Mouse (Mus musculus) c-Kit-positive CD71-negative TER-119-negative erythroid progenitor cells, embryonic 14.5 days (primary cell): ENCODE measurements around the gene Greb1.
"Not testable (repeated sequence)": the region's sequence is repeated elsewhere in the genome, so short reads cannot be mapped to it uniquely, and the experiment has no call there.

ENCODE experiments used
- DNase-seq: peaks from one replicate; pipeline ENCODE4 v3.0.0-alpha.2; 2013; ENCODE audit warnings: low read depth

Greb1 gene

DNA sequence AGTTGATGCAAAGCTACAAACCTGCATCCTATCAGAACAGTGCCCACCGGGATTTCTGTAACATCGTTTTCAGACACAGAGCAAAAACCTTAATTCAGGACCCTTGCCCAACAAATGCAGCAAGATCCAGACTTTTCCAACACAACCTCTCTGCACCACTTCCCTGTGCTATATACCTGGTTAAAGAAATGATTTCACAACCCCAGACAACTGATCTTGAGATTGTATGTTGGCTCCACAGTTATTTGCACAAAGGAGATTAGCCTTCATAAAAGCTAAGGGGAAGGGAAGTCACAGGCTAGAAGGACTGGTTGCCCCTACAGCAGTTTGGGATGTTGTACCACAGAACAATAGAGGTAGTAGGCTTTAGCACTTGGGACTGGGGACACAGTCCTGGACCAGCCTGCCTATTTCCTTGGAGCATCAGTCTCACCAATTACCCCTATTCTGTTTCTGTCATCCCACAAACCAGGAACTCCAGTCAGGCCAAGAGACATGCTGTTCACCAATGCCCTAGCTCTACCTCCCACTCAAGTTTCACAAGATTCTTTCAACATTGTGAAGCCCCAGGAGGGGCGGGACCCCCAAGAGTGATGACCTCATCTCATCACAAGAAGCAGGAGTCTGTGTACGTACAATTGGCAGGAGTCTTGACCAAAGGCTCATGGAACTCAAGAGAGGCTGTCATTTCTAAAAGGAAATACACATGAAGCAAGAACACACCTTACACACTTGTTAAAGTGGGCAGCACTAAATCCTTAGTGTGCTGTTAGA is 36.9 kb downstream of the Greb1 start:
- DNase-seq, result no peak

GRCm38 (mm10) chr12:16761461-16761860 is 39.2 kb downstream of the Greb1 start:
- DNase-seq, result no peak

DNA sequence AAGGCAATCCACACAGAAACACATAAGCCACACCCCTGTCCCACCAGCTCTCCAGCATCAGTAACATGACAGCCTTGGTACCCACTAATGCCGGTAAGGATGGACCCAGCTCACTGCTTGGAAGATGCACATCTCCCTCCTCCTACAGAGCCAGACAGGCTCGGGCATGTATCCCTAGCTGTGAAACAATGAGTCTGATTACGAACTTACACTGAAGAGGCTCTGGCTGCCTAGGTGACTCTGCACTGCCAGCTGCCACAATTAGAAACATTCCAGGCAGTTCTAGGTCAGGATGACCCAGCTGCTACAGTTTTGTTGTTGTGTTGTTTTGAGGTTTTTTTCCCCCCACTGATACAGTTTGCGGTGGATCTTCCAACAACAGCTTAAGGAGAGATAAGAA is 40.4 kb downstream of the Greb1 start:
- DNase-seq, result no peak

DNA sequence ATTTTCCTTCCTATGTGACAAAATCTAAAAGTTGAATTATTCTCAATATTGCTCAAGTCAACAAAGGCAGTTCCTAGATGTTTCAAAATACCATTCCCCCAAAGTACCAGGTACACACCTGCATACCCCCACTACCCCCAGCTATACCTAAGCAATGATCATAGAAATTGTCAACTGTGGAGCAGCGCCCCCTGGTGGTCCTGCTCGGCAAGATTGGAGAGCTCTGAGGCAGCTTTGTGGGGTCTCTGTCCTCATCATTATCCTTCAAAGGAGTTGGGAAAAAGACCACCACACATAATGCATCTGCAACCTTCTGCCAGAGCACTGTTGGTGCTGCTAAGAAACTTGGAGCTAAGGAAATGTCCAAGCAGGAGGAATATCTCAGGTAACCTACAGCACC is 46.4 kb downstream of the Greb1 start:
- peak; percentile 18 for DNase-seq

- no peak for DNase-seq
Measured at GRCm38 (mm10) chr12:16753555-16753954, 47.1 kb downstream of the Greb1 start.

- DNase-seq, result no peak
Measured at GRCm38 (mm10) chr12:16753110-16753509, 47.6 kb downstream of the Greb1 start.

- DNase-seq, result no peak
Measured at GRCm38 (mm10) chr12:16752236-16752840, 48.3 kb downstream of the Greb1 start.

DNA sequence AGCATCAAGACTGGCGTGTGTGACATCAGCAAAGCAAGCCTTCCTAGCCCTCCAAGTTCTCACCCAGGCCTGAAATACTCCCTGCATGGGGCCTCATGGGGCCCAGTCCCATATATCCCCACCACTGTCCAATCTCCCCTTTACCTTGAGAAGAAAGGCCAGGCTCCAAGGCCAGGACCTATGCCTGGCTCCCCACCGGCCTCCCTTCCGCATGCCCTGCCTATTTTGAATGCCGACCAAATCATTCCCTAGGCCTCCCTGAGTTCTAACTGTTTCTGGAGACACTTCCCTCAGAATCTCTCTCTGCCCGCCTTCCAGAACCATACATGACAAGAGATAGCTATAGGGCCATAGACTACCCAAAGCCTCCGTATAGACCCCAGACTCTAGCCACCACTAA is 49.1 kb downstream of the Greb1 start:
- no peak for DNase-seq

DNA sequence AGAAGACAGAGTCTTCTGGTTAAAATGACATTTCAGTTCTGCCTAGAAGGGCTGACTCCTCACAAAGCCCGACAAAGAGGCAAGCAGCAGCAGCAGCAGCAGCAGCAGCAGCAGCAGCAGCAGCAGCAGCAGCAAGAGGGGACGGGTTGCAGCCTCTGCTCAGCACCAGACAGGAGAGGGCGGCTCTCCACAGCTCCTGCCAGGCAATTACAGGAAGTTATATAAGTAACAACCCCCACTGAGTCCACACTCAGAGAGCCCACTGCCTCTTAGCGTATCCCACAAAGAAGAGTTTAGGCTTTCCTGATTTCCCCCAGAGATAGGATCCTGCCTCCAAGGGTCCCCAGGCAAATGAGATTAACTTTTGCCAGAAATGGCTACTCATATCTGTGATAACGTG is 60.6 kb downstream of the Greb1 start:
- DNase-seq, result no peak

DNA sequence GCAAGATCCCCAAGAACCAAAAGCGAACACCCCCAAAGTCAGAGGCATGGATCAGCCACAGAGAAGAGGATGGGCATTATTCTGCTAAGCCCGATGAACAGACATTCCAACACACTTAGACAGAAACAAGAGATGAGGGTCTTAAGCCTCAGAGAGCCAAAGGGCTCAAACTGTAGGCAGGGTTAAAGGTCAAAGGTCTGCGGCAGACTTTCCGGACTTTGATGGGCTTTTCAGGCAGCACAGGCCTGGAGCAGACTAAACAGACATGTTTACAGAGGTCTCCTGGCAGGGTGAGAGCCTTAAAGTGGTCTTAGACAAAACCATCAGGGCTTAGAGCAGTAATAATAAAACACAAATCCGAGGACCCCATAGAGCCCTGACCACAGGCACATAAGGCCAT is 63.4 kb downstream of the Greb1 start:
- no peak for DNase-seq

- no peak for DNase-seq
Measured at GRCm38 (mm10) chr12:16734698-16735097, 66.0 kb downstream of the Greb1 start.

DNA sequence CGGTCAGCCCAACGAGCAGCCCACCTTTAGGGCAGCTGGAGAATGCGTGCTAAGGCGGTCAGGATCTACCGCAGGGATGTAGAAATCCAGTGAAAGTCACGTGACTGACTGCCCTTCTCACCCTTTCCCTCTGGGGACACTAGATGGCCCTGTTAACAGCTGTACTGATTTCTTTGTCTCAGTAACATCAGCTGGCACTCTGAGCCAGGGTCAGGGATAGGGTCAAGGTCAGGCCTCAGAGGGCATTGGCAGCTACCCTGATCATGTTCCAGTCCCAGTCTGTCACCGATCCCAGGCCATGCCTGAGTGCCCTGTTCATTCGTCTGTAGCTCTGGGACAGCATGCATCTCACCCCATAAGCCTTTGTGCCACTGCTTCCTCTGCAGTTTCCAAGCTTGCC is 66.7 kb downstream of the Greb1 start:
- no peak for DNase-seq

DNA sequence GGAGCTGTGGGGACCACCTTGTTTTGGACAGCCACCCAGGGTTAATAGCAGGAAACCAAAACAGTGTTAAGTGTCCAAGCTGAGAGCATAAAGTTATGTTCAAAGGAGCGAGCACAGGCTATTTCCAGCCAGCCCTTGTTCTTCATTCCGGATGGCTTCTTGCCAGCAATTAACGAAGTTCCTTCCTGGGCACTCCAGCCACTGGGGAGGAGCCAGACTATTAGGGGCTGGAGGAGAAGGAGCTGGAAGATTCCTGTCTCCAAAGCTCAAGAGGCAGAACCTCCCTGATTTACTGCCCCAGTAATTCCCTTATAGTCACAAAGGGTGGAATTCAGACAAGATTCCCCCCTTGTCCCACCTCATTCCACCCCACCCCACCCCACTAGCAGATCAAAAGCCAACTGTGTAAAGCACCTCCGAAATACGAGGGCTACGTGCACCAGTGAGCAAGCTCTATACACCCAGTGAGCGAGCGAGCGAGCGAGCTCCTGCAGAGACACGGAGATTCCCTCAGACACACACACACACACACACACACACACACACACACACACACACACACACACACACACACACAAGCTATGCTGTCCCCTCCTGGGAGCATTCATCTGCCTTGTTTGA is 69.5 kb downstream of the Greb1 start:
- DNase-seq, result no peak

GRCm38 (mm10) chr12:16730196-16730595 is 70.5 kb downstream of the Greb1 start:
- DNase-seq, result no peak

- DNase-seq, result no peak
Measured at GRCm38 (mm10) chr12:16728221-16728620, 72.5 kb downstream of the Greb1 start.

- DNase-seq, result no peak
Measured at GRCm38 (mm10) chr12:16726229-16726628, 74.5 kb downstream of the Greb1 start.

DNA sequence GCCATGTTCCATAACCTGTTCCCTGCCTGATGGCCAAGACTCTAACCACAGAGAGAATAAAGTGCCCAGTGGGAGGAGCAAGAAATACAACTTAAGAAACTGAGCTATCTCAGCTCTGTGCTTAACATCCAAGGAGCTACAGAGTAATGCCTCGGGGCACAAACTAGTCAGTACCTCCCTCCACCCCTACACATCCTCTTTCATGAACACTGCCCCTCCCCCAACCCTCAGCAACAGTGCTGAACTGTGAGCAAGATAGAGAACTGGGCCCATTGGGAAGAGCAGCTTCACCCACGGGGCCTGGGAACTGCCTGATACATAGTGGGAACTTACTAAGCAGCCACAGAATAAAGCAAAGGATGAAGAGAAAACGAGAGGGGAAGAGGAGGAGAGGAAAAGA is 77.1 kb downstream of the Greb1 start:
- DNase-seq, result no peak

DNA sequence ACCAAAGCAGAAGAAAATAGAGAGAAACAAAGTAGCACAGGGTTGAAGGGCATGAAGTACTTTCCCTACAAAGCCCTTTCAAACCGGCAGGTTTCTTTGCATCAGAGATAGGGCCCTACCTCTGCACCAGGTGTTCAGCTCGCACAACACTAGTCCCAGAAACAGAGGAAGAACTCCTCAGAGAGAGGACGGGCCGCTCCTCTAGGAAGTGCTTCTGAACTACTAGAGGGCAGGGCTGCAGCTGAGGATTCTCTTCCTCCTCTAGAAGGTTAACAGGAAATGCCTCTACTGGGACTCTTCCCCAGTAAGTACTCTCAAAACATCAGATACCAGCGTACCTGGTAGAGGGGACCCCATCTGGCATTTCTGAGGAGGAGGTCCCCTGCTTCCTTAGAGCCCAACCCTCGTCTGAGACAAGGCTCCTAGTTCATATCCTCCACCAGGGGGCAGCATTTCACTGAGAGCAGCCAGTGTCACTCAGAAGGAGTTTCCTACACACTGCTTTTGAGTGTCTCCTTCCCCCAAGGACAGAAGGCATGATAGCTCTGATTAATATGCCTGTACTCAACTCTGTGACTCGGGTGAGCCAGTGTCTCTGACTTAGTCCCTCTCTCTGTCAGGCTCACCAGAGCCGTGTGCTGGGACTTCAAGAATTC is 81.9 kb downstream of the Greb1 start:
- peak; percentile 66 for DNase-seq

GRCm38 (mm10) chr12:16717653-16718052 is 83.0 kb downstream of the Greb1 start:
- peak; percentile 24 for DNase-seq

- DNase-seq, result no peak
Measured at GRCm38 (mm10) chr12:16714616-16715015, 86.1 kb downstream of the Greb1 start.

GRCm38 (mm10) chr12:16698691-16699090 is 102.0 kb downstream of the Greb1 start:
- no peak for DNase-seq

DNA sequence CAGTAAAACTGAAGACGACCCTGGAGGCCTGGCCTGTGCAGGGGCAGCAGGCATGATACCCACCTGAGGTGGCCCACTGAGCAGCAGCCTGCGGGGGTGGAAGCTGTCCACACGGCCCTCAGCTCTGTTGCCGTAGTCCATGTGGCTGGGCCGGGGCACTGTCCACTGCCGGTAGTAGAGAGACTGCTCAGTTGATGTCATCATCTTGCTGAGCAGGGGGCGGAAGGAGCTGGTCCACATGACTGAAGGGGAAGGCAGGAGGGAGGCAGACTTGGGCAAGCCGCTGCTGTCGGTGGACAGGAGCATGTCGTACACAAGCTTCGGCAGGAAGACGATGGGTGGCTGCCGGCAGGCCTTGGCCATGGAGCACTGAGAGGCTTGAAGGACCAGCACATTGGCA is 104.5 kb downstream of the Greb1 start:
- no peak for DNase-seq

DNA sequence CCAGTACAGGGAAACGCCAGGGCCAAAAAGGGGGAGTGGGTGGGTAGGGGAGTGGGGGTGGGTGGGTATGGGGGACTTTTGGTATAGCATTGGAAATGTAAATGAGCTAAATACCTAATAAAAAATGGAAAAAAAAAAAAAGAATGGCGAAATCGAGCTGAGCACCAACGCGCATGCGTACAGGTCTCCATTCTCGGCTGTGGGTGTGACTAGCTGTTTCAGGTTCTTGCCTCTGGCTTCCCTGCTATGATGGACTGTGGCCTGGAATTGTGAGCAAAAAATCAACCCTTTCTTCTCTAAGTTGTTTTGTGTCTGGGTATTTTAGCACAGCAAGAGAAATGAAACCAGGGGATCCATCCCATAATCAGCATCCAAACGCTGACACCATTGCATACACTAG is 105.4 kb downstream of the Greb1 start:
- not testable (repeated sequence) for DNase-seq
